Comparison of ENCODE assay signal across 9 mouse cellular contexts in genomic region chr6:141380927-141381326, GRCm38 (mm10).
DNase-seq lines count a peak whose midpoint lies in the region; ATAC-seq and TF ChIP-seq lines count a peak whose summit lies in the region.
"Had no signal": no experiment of that assay in that cellular context is flagged by ENCODE, and none has a peak within 500 bp of the region (broad histone marks: within the 10 kb centered on the region; RNA-seq: fewer than 3 reads in every experiment).

No protein-coding gene starts in this region.

- intact Hi-C loops in left cerebral cortex, postnatal 10 days (cut with DNase I): no loop called here

- peak; percentile 10 for DNase-seq in hindbrain, embryonic 11.5 days (ENCODE audit: low spot score)
- DNase-seq in hindbrain, embryonic 10.5 days (ENCODE audit: low spot score): no peak
- peak; percentile 74 for DNase-seq in embryonic facial prominence, embryonic 11.5 days (ENCODE audit: low spot score)
- DNase-seq in cerebellum, adult 18-20 months: no peak
- DNase-seq in left cerebral cortex, postnatal 10 days (ENCODE audit: extremely low spot score in 1 of 2, low spot score in 2 of 2): no peak
- DNase-seq: spleen, adult 18-20 months had no signal

- WGBS in hindbrain, embryonic 11.5 days: 67% methylated on average over 12 of the region's 12 CpGs
- WGBS in hindbrain, embryonic 10.5 days: 69% methylated on average over 12 of the region's 12 CpGs
- WGBS in embryonic facial prominence, embryonic 11.5 days: 21% methylated on average over 12 of the region's 12 CpGs
- 20% methylated on average over 12 of the region's 12 CpGs for WGBS in intestine, postnatal 0 days
- 21% methylated on average over 12 of the region's 12 CpGs for WGBS in neural tube, embryonic 14.5 days

- no peaks in the 10 kb centered on the region for H3K36me3 ChIP-seq in hindbrain, embryonic 11.5 days (ENCODE audit: control insufficient read depth, insufficient read depth, low read length)
- no peaks in the 10 kb centered on the region for H3K36me3 ChIP-seq in hindbrain, embryonic 10.5 days
- H3K36me3 ChIP-seq in embryonic facial prominence, embryonic 11.5 days (replicated peaks; ENCODE audit: control insufficient read depth, insufficient read depth, low read depth, low read length): no peaks in the 10 kb centered on the region
- no peaks in the 10 kb centered on the region for H3K36me3 ChIP-seq in intestine, postnatal 0 days (ENCODE audit: control insufficient read depth, insufficient read depth)
- no peaks in the 10 kb centered on the region for H3K36me3 ChIP-seq in neural tube, embryonic 14.5 days (ENCODE audit: control insufficient read depth, insufficient read depth, low read length)

- H3K27me3 ChIP-seq in hindbrain, embryonic 11.5 days (ENCODE audit: control insufficient read depth, insufficient read depth, low read length): no peaks in the 10 kb centered on the region
- no peaks in the 10 kb centered on the region for H3K27me3 ChIP-seq in hindbrain, embryonic 10.5 days (ENCODE audit: insufficient read depth, poor library complexity, severe bottlenecking)
- H3K27me3 ChIP-seq in embryonic facial prominence, embryonic 11.5 days (ENCODE audit: control insufficient read depth, insufficient read depth, low read length): no peaks in the 10 kb centered on the region
- no peaks in the 10 kb centered on the region for H3K27me3 ChIP-seq in intestine, postnatal 0 days (replicated peaks; ENCODE audit: control insufficient read depth, insufficient read depth, low read length)
- H3K27me3 ChIP-seq in neural tube, embryonic 14.5 days (ENCODE audit: control insufficient read depth, insufficient read depth, low read length): no peaks in the 10 kb centered on the region

- H3K27ac ChIP-seq in hindbrain, embryonic 11.5 days (ENCODE audit: low read depth, low read length): no peak overlapping the region
- H3K27ac ChIP-seq in hindbrain, embryonic 10.5 days: no peak overlapping the region
- H3K27ac ChIP-seq in embryonic facial prominence, embryonic 11.5 days (replicated peaks; ENCODE audit: low read depth, low read length): no peak overlapping the region
- no peak overlapping the region for H3K27ac ChIP-seq in intestine, postnatal 0 days (ENCODE audit: low read depth, low read length)
- 0 out of 2 replicates have a peak overlapping the region, but pooled peaks have one; percentile 18 for H3K27ac ChIP-seq in neural tube, embryonic 14.5 days (ENCODE audit: low read depth, low read length)

- no peak overlapping the region for H3K9ac ChIP-seq in hindbrain, embryonic 11.5 days (ENCODE audit: low read depth, low read length)
- H3K9ac ChIP-seq in embryonic facial prominence, embryonic 11.5 days (replicated peaks; ENCODE audit: low read length): no peak overlapping the region
- H3K9ac ChIP-seq in intestine, postnatal 0 days (ENCODE audit: low read depth, low read length): no peak overlapping the region
- H3K9ac ChIP-seq in neural tube, embryonic 14.5 days (replicated peaks; ENCODE audit: low read depth, low read length): no peak overlapping the region

- H3K9me3 ChIP-seq in hindbrain, embryonic 11.5 days (ENCODE audit: control insufficient read depth, low read length): no peaks in the 10 kb centered on the region
- no peaks in the 10 kb centered on the region for H3K9me3 ChIP-seq in hindbrain, embryonic 10.5 days
- H3K9me3 ChIP-seq in embryonic facial prominence, embryonic 11.5 days (replicated peaks; ENCODE audit: control insufficient read depth, low read length): no peaks in the 10 kb centered on the region
- H3K9me3 ChIP-seq in intestine, postnatal 0 days (ENCODE audit: control insufficient read depth): no peaks in the 10 kb centered on the region
- H3K9me3 ChIP-seq in neural tube, embryonic 14.5 days (ENCODE audit: control insufficient read depth, low read length): no peaks in the 10 kb centered on the region

- ATAC-seq in hindbrain, embryonic 11.5 days (ENCODE audit: low FRiP score): no peak
- peak; percentile 66 for ATAC-seq in embryonic facial prominence, embryonic 11.5 days (replicated peaks; ENCODE audit: insufficient number of reproducible peaks, low FRiP score, low TSS enrichment, low read depth)
- ATAC-seq in intestine, postnatal 0 days: no peak
- ATAC-seq in neural tube, embryonic 14.5 days (ENCODE audit: low read depth): peak; percentile 80; the same call in 1 of the 2 replicates
- ATAC-seq in monocyte, adult 5-6 weeks (replicated peaks; ENCODE audit: insufficient number of reproducible peaks, low FRiP score, low TSS enrichment, poor library complexity, severe bottlenecking): no peak

- H3K4me2 ChIP-seq in hindbrain, embryonic 11.5 days (replicated peaks; ENCODE audit: low read depth, low read length): no peak overlapping the region
- H3K4me2 ChIP-seq in embryonic facial prominence, embryonic 11.5 days (ENCODE audit: low read depth, low read length): no peak overlapping the region
- H3K4me2 ChIP-seq in intestine, postnatal 0 days (replicated peaks; ENCODE audit: low read depth): peak overlapping the region; percentile 33; the same call in 1 of the 2 replicates
- 0 out of 2 replicates have a peak overlapping the region, but pooled peaks have one; percentile 6 for H3K4me2 ChIP-seq in neural tube, embryonic 14.5 days (ENCODE audit: low read depth, low read length)

- H3K4me1 ChIP-seq in hindbrain, embryonic 11.5 days (replicated peaks; ENCODE audit: control insufficient read depth, insufficient read depth, low read length): no peaks in the 10 kb centered on the region
- H3K4me1 ChIP-seq in hindbrain, embryonic 10.5 days (replicated peaks): no peaks in the 10 kb centered on the region
- H3K4me1 ChIP-seq in embryonic facial prominence, embryonic 11.5 days (ENCODE audit: control insufficient read depth, insufficient read depth, low read length): no peaks in the 10 kb centered on the region
- H3K4me1 ChIP-seq in intestine, postnatal 0 days (replicated peaks; ENCODE audit: control insufficient read depth, insufficient read depth, low read length): peaks cover 5% of the 10 kb centered on the region; the same call in 1 of the 2 replicates
- H3K4me1 ChIP-seq in neural tube, embryonic 14.5 days (ENCODE audit: control insufficient read depth, insufficient read depth, low read length): no peaks in the 10 kb centered on the region

- H3K4me3 ChIP-seq in hindbrain, embryonic 11.5 days (ENCODE audit: low read depth, low read length): no peak overlapping the region
- no peak overlapping the region for H3K4me3 ChIP-seq in hindbrain, embryonic 10.5 days
- H3K4me3 ChIP-seq in embryonic facial prominence, embryonic 11.5 days (ENCODE audit: low read depth, low read length): no peak overlapping the region
- no peak overlapping the region for H3K4me3 ChIP-seq in intestine, postnatal 0 days (ENCODE audit: low read depth, low read length)
- no peak overlapping the region for H3K4me3 ChIP-seq in neural tube, embryonic 14.5 days (ENCODE audit: low read depth, low read length)

- TF ChIP-seq CTCF in intestine, postnatal 0 days (IDR thresholded peaks at IDR 0.05; ENCODE audit: low read depth): no peak

Comparison
In these comparisons a context has a peak if more than half of its experiments do, and no peak if none do; other contexts are left out.
1. DNase-seq: peak in hindbrain, embryonic 11.5 days (single experiment) and embryonic facial prominence, embryonic 11.5 days (single experiment); none in hindbrain, embryonic 10.5 days (single experiment), cerebellum, adult 18-20 months (0 of 2) and left cerebral cortex, postnatal 10 days (0 of 2).
2. ATAC-seq: peak in embryonic facial prominence, embryonic 11.5 days (single experiment) and neural tube, embryonic 14.5 days (single experiment); none in hindbrain, embryonic 11.5 days (single experiment), intestine, postnatal 0 days (single experiment) and monocyte, adult 5-6 weeks (single experiment).
3. H3K4me2 ChIP-seq: peak in intestine, postnatal 0 days (single experiment) and neural tube, embryonic 14.5 days (single experiment); none in hindbrain, embryonic 11.5 days (single experiment) and embryonic facial prominence, embryonic 11.5 days (single experiment).